In the genomic region with DNA sequence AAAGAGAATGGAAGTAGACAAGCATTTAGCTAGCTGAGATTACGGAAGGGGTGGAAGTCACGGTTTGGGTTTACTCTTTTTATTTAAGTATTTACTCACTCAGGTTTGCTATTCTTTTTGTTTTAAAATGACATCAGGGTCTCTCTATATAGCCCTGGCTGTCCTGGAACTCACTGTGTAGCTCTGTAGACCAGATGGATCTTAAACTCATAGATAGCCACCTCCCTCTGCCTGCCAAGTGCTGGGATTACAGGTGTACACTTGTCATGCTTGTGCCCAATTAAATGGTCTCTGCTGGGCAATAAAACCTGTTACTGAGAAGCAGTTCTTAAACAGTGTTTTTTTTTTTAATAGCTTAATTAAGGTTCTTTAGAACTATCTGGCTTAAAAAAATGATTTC, we compare ENCODE assay signal across 8 mouse cellular contexts. TPM values are rescaled to one million over a fixed set of nuclear protein-coding genes. Genes with fewer than 3 reads are reported as not detected.
A peak's percentile ranks its signal among the peaks of the same experiment; 100 is the strongest.
DNase-seq lines count a peak whose midpoint lies in the region; ATAC-seq and TF ChIP-seq lines count a peak whose summit lies in the region.

No protein-coding gene starts in this region.

- no peak for ATAC-seq in hindbrain, embryonic 14.5 days (ENCODE audit: low FRiP score)
- no peak for ATAC-seq in liver, embryonic 16.5 days (ENCODE audit: low read depth)
- ATAC-seq in activated CD4-positive, CD25-positive, alpha-beta regulatory T cell, adult 4 months = no peak

- DNase-seq in lung, adult 2 months = no peak
- no peak for DNase-seq in lung, postnatal 4 days
- peak in 1 of 2 experiments; percentile 57 for DNase-seq in cerebellum, adult 2 months
- no peak for DNase-seq in hindbrain, embryonic 14.5 days (ENCODE audit: low spot score)
- DNase-seq in adrenal gland, adult 18-20 months (ENCODE audit: low spot score in 2 of 2) = no peak
- no peak for DNase-seq in layer of hippocampus, postnatal 14 days (ENCODE audit: low spot score in 2 of 2)

- no peaks in the 10 kb centered on the region for H3K27me3 ChIP-seq in cerebellum, adult 2 months (ENCODE audit: control insufficient read depth, insufficient read depth, low read length)
- H3K27me3 ChIP-seq in hindbrain, embryonic 14.5 days (ENCODE audit: control insufficient read depth, insufficient read depth, low read length) = no peaks in the 10 kb centered on the region
- H3K27me3 ChIP-seq in liver, embryonic 16.5 days (ENCODE audit: control insufficient read depth, insufficient read depth, low read depth, low read length) = no peaks in the 10 kb centered on the region

- H3K9ac ChIP-seq in hindbrain, embryonic 14.5 days = peak overlapping the region; percentile 91
- peak overlapping the region; percentile 95 for H3K9ac ChIP-seq in liver, embryonic 16.5 days (ENCODE audit: low read depth, low read length)

- peak overlapping the region; percentile 85 for H3K4me2 ChIP-seq in hindbrain, embryonic 14.5 days (replicated peaks)
- peak overlapping the region; percentile 88 for H3K4me2 ChIP-seq in liver, embryonic 16.5 days (ENCODE audit: low read depth, low read length)

- H3K36me3 ChIP-seq in hindbrain, embryonic 14.5 days (replicated peaks; ENCODE audit: control insufficient read depth, insufficient read depth) = no peaks in the 10 kb centered on the region
- no peaks in the 10 kb centered on the region for H3K36me3 ChIP-seq in liver, embryonic 16.5 days (ENCODE audit: control insufficient read depth, insufficient read depth)

- H3K4me3 ChIP-seq in lung, adult 2 months (replicated peaks; ENCODE audit: extremely low read depth, low read depth, low read length) = peak overlapping the region; percentile 54
- peak overlapping the region; percentile 42 for H3K4me3 ChIP-seq in cerebellum, adult 2 months (replicated peaks; ENCODE audit: insufficient read depth, low read depth, low read length)
- peak overlapping the region; percentile 82 for H3K4me3 ChIP-seq in hindbrain, embryonic 14.5 days (replicated peaks; ENCODE audit: low read length)
- H3K4me3 ChIP-seq in liver, embryonic 16.5 days (ENCODE audit: low read depth, low read length) = peak overlapping the region; percentile 94

- TF ChIP-seq CTCF in lung, adult 2 months (IDR thresholded peaks at IDR 0.05; ENCODE audit: insufficient read depth, low read length) = no peak
- peak; percentile 50; the same call in 1 of the 2 replicates for TF ChIP-seq CTCF in cerebellum, adult 2 months (IDR thresholded peaks at IDR 0.05; ENCODE audit: borderline replicate concordance, insufficient read depth, low read depth, low read length)

- TF ChIP-seq POLR2A in lung, adult 2 months (IDR thresholded peaks at IDR 0.05; ENCODE audit: borderline replicate concordance, extremely low read depth, low read depth, low read length) = no peak
- no peak for TF ChIP-seq POLR2A in cerebellum, adult 2 months (IDR thresholded peaks at IDR 0.05; ENCODE audit: borderline replicate concordance, insufficient read depth, low read length)

- H3K9me3 ChIP-seq in hindbrain, embryonic 14.5 days (ENCODE audit: control insufficient read depth, low read length) = no peaks in the 10 kb centered on the region
- no peaks in the 10 kb centered on the region for H3K9me3 ChIP-seq in liver, embryonic 16.5 days (replicated peaks; ENCODE audit: control insufficient read depth, low read length)

- 14% methylated on average over 2 of the region's 2 CpGs for WGBS in lung, adult 2 months
- WGBS in cerebellum, adult 2 months = 9% methylated on average over 2 of the region's 2 CpGs
- 48% methylated on average over 2 of the region's 2 CpGs for WGBS in hindbrain, embryonic 14.5 days
- 55% methylated on average over 2 of the region's 2 CpGs for WGBS in liver, embryonic 16.5 days (ENCODE audit: insufficient replicate concordance)

- H3K4me1 ChIP-seq in lung, adult 2 months (ENCODE audit: control insufficient read depth, insufficient read depth, low read length) = peaks cover 9% of the 10 kb centered on the region
- H3K4me1 ChIP-seq in cerebellum, adult 2 months (ENCODE audit: control insufficient read depth, insufficient read depth, low read length) = no peaks in the 10 kb centered on the region
- peaks cover 22% of the 10 kb centered on the region for H3K4me1 ChIP-seq in hindbrain, embryonic 14.5 days (replicated peaks; ENCODE audit: control insufficient read depth, insufficient read depth, low read length)
- H3K4me1 ChIP-seq in liver, embryonic 16.5 days (ENCODE audit: control insufficient read depth, low read depth, low read length) = peaks cover 20% of the 10 kb centered on the region

- no peak overlapping the region for H3K27ac ChIP-seq in cerebellum, adult 2 months (ENCODE audit: insufficient read depth, low read length)
- H3K27ac ChIP-seq in hindbrain, embryonic 14.5 days = no peak overlapping the region
- no peak overlapping the region for H3K27ac ChIP-seq in liver, embryonic 16.5 days (ENCODE audit: low read length)

RNA-seq across cellular contexts. Expression of a gene that starts 2.1 kb away (rescaled TPM):
- 122 and 167 TPM in 2 replicates for polyA plus RNA-seq in lung, adult 2 months (2012; rRNA removed)
- polyA plus RNA-seq in cerebellum, adult 2 months (2012; rRNA removed) = 86.2 and 86.9 TPM in 2 replicates
- polyA plus RNA-seq in hindbrain, embryonic 14.5 days (2014; fragmentation: Nextera tagmentation; extraction: Ambion mirVana) = 549 and 555 TPM in 2 replicates
- 154 and 161 TPM in 2 replicates for polyA plus RNA-seq in liver, embryonic 16.5 days (2015; fragmentation: Nextera tagmentation; extraction: Ambion mirVana)
- 100 to 1,000 TPM; 244 to 255 TPM for polyA plus RNA-seq in activated CD4-positive, CD25-positive, alpha-beta regulatory T cell, adult 4 months (2017; shearing (Covaris generic))
- total RNA-seq in adrenal gland, adult 18-20 months (2021) = 100 to 1,000 TPM; 200 to 211 TPM
- total RNA-seq in layer of hippocampus, postnatal 14 days (2021) = 100 to 1,000 TPM; 145 to 150 TPM

RNA-seq across cellular contexts. Expression of a gene that starts 29.7 kb away (rescaled TPM):
- polyA plus RNA-seq in lung, adult 2 months (2012; rRNA removed) = 4.7 and 4.8 TPM in 2 replicates
- polyA plus RNA-seq in cerebellum, adult 2 months (2012; rRNA removed) = 5.3 and 5.4 TPM in 2 replicates
- 12.7 and 13.5 TPM in 2 replicates for polyA plus RNA-seq in hindbrain, embryonic 14.5 days (2014; fragmentation: Nextera tagmentation; extraction: Ambion mirVana)
- 4.6 TPM in 2 replicates for polyA plus RNA-seq in liver, embryonic 16.5 days (2015; fragmentation: Nextera tagmentation; extraction: Ambion mirVana)
- polyA plus RNA-seq in activated CD4-positive, CD25-positive, alpha-beta regulatory T cell, adult 4 months (2017; shearing (Covaris generic)) = 1 to 10 TPM; 4.8 to 4.9 TPM
- total RNA-seq in adrenal gland, adult 18-20 months (2021) = 10 to 100 TPM; 11.9 TPM
- 1 to 10 TPM; 7.8 to 8.7 TPM for total RNA-seq in layer of hippocampus, postnatal 14 days (2021)

RNA-seq across cellular contexts. Expression of a gene that starts 53.1 kb away (rescaled TPM):
- 0.51 and 1.6 TPM in 2 replicates for polyA plus RNA-seq in lung, adult 2 months (2012; rRNA removed)
- polyA plus RNA-seq in cerebellum, adult 2 months (2012; rRNA removed) = 0.08 and 0.16 TPM in 2 replicates
- 0.03 and 0.10 TPM in 2 replicates for polyA plus RNA-seq in hindbrain, embryonic 14.5 days (2014; fragmentation: Nextera tagmentation; extraction: Ambion mirVana)
- 0.01 and 0.02 TPM in 2 replicates for polyA plus RNA-seq in liver, embryonic 16.5 days (2015; fragmentation: Nextera tagmentation; extraction: Ambion mirVana)
- not detected for polyA plus RNA-seq in activated CD4-positive, CD25-positive, alpha-beta regulatory T cell, adult 4 months (2017; shearing (Covaris generic))
- total RNA-seq in adrenal gland, adult 18-20 months (2021) = under 1 TPM; 0.03 to 0.17 TPM
- total RNA-seq in layer of hippocampus, postnatal 14 days (2021) = 1 to 10 TPM in 1 of 2 experiments, under 1 TPM in 1; 0.62 to 1.0 TPM

Comparison
In these comparisons a context has a peak if more than half of its experiments do, and no peak if none do; other contexts are left out.
1. H3K4me3 ChIP-seq: peak in every context shown above with its lines; median percentile 94 in liver, embryonic 16.5 days; 82 in hindbrain, embryonic 14.5 days; 54 in lung, adult 2 months; 42 in cerebellum, adult 2 months.